Mouse (Mus musculus): ENCODE results near the gene Ube2c. TPM values are rescaled to one million over a fixed set of nuclear protein-coding genes. Genes with fewer than 3 reads are reported as not detected.
A peak's percentile ranks its signal among the peaks of the same experiment; 100 is the strongest.

Ube2c gene
- polyA plus RNA-seq, 1 experiment: 91.2 TPM

DNA sequence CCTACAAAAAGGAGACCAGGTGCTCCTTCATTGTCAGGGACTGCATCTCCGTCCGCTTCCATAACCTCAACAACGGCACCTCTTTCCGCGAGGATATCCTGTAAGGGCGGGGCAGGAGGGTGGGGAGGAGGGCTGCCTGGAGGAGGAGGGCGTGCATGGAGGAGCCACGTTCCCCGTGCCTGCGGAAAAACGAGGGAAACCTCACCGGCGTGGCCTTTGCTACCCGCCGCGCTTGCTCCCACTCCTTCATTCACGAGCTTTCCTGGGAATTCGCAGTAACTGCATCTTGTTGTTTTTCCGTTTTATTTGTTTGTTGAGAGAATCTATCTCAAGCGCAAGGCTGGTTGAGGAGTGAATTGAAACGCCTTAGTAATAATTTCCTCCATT lies 35.6 kb downstream of the Ube2c start:
- peaks cover 12% of the 10 kb centered on the region for H3K36me3 ChIP-seq (ENCODE audit: control insufficient read depth, insufficient read depth, low read length)
- peaks cover 10% of the 10 kb centered on the region; the same call in 1 of the 2 replicates for H3K4me1 ChIP-seq (ENCODE audit: control insufficient read depth, insufficient read depth, insufficient read length, low read length)
- under 1% methylated on average over 21 of the region's 21 CpGs for WGBS
- H3K4me3 ChIP-seq (ENCODE audit: low read depth, low read length): peak overlapping the region; percentile 72
- no peaks in the 10 kb centered on the region for H3K27me3 ChIP-seq (ENCODE audit: control insufficient read depth, insufficient read depth, low read length)
- H3K27ac ChIP-seq (ENCODE audit: insufficient read depth, low read depth, low read length): peak overlapping the region; percentile 88
- TF ChIP-seq POLR2A (IDR thresholded peaks at IDR 0.05; ENCODE audit: low read depth, low read length) (no peak), CTCF (IDR thresholded peaks at IDR 0.05; ENCODE audit: extremely low read depth, insufficient read length, insufficient replicate concordance, low read depth, low read length) (no peak)

DNA sequence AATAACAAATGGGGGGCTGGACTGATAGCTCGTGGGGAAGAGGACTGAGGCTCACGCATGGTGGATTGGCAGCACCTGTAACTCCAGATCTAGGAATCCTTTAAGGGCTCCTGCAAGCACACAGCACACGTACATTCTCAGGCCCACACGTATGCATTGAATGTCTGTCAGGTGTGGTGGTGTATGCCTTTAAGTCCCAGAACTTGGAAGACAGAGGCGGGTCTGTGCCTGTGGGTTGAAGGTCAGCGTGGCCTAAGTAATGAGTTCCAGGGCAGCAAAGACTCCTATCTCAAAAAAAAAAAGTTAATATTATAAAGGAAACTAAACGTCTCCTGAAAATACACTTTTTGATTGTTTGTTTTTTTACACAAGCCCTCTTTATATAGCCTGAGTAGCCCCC lies 36.9 kb downstream of the Ube2c start:
- 32% methylated on average over 7 of the region's 7 CpGs for WGBS
- Histone ChIP-seq H3K4me1 (ENCODE audit: control insufficient read depth, insufficient read depth, insufficient read length, low read length) (peaks cover 10% of the 10 kb centered on the region; the same call in 1 of the 2 replicates), H3K27me3 (ENCODE audit: control insufficient read depth, insufficient read depth, low read length) (no peaks in the 10 kb centered on the region), H3K27ac (ENCODE audit: insufficient read depth, low read depth, low read length) (peak overlapping the region; percentile 5; the same call in 1 of the 2 replicates), H3K4me3 (ENCODE audit: low read depth, low read length) (0 out of 2 replicates have a peak overlapping the region, but pooled peaks have one; percentile 1), H3K36me3 (ENCODE audit: control insufficient read depth, insufficient read depth, low read length) (peaks cover 5% of the 10 kb centered on the region)
- TF ChIP-seq POLR2A (IDR thresholded peaks at IDR 0.05; ENCODE audit: low read depth, low read length): no peak

DNA sequence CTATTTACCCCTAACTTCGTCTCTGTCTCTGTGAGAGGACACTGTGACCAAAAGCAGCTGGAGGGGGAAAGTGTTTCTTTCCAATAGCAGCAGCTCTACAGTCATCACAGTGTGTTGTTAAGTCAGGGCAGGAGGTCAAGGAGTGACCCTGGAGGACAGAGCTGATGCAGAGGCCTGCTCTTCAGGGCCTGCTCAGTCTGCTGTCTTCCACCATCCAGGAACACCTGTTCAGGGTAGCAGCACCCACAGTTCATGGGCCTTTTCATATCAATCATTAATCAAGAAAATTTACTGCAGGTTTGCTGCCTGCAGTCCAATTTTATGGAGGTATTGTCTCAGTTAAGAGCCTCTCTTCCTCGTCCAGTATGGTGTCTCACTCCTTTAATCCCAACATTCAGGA lies 43.9 kb downstream of the Ube2c start:
- H3K4me3 ChIP-seq (ENCODE audit: low read depth, low read length): no peak overlapping the region
- H3K36me3 ChIP-seq (ENCODE audit: control insufficient read depth, insufficient read depth, low read length): peaks cover 4% of the 10 kb centered on the region
- H3K27ac ChIP-seq (ENCODE audit: insufficient read depth, low read depth, low read length): peak overlapping the region; percentile 29
- TF ChIP-seq CTCF (IDR thresholded peaks at IDR 0.05; ENCODE audit: extremely low read depth, insufficient read length, insufficient replicate concordance, low read depth, low read length) (no peak), POLR2A (IDR thresholded peaks at IDR 0.05; ENCODE audit: low read depth, low read length) (no peak)
- peaks cover 8% of the 10 kb centered on the region; the same call in 1 of the 2 replicates for H3K4me1 ChIP-seq (ENCODE audit: control insufficient read depth, insufficient read depth, insufficient read length, low read length)
- WGBS: 31% methylated on average over 2 of the region's 2 CpGs
- H3K27me3 ChIP-seq (ENCODE audit: control insufficient read depth, insufficient read depth, low read length): no peaks in the 10 kb centered on the region

DNA sequence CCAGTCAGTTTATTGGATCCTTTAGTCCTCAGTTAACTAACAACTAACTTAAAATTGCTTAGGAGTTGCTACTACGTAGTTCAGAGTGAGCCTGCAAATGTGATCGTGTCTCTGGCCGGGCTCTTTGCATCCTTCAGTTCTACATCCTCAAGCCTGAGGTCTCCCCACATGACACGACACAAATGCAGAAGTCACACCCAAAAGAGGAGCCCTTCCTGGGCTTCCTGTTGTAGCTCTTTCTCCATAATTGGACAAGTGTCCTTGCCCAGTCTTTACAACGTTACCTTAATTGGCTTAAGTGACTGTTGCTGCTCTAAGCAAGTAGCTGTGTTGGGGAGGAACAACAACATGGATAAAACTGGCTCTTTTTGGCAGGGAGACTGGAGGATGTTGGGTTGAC lies 45.6 kb downstream of the Ube2c start:
- peaks cover 8% of the 10 kb centered on the region for H3K36me3 ChIP-seq (ENCODE audit: control insufficient read depth, insufficient read depth, low read length)
- no peak overlapping the region for H3K27ac ChIP-seq (ENCODE audit: insufficient read depth, low read depth, low read length)
- TF ChIP-seq POLR2A (IDR thresholded peaks at IDR 0.05; ENCODE audit: low read depth, low read length): no peak
- TF ChIP-seq CTCF (IDR thresholded peaks at IDR 0.05; ENCODE audit: extremely low read depth, insufficient read length, insufficient replicate concordance, low read depth, low read length): no peak
- no peaks in the 10 kb centered on the region for H3K27me3 ChIP-seq (ENCODE audit: control insufficient read depth, insufficient read depth, low read length)
- no peak overlapping the region for H3K4me3 ChIP-seq (ENCODE audit: low read depth, low read length)
- 83% methylated on average over 5 of the region's 5 CpGs for WGBS
- peaks cover 8% of the 10 kb centered on the region; the same call in 1 of the 2 replicates for H3K4me1 ChIP-seq (ENCODE audit: control insufficient read depth, insufficient read depth, insufficient read length, low read length)

DNA sequence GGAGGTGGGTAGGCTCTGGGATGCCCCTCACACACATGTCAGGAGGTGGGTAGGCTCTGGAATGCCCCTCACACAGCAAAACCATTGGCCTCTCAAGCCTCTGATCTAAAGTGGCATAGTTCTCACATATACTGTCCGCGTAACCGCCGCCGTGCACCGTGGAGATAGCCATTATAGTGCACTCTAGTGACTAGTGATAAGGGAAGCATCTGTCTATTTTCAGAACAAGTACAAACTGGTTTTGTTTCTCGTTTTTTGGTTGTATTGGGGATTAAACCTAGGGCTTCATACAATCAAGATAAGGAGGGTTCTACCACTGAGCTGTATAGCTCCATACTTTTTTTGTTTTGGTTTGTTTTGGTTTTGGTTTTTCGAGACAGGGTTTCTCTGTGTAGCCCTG lies 46.1 kb downstream of the Ube2c start:
- no peaks in the 10 kb centered on the region for H3K27me3 ChIP-seq (ENCODE audit: control insufficient read depth, insufficient read depth, low read length)
- H3K4me1 ChIP-seq (ENCODE audit: control insufficient read depth, insufficient read depth, insufficient read length, low read length): peaks cover 8% of the 10 kb centered on the region; the same call in 1 of the 2 replicates
- H3K4me3 ChIP-seq (ENCODE audit: low read depth, low read length): no peak overlapping the region
- TF ChIP-seq POLR2A (IDR thresholded peaks at IDR 0.05; ENCODE audit: low read depth, low read length) (no peak), CTCF (IDR thresholded peaks at IDR 0.05; ENCODE audit: extremely low read depth, insufficient read length, insufficient replicate concordance, low read depth, low read length) (no peak)
- 89% methylated on average over 8 of the region's 8 CpGs for WGBS
- H3K27ac ChIP-seq (ENCODE audit: insufficient read depth, low read depth, low read length): no peak overlapping the region
- H3K36me3 ChIP-seq (ENCODE audit: control insufficient read depth, insufficient read depth, low read length): peaks cover 11% of the 10 kb centered on the region

DNA sequence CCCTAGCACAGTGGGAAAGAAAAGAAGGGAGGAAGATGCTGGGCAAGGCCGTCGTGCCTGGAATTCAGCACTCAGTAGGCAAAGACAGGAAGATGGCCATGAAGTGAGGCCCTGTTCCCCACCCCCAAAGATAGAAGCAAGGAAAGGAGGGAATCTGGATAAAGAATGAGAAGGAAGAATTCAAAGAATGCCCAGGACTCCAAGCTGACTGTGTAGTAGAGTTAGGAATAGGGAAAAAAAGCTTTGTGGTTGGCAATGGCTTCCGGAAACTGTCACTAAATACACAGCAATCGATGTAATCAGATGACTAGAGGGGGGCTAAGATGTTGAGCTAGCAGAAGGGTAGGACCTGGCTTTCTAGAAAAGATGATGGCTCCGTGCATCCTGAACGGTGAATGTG lies 47.5 kb downstream of the Ube2c start:
- no peaks in the 10 kb centered on the region for H3K27me3 ChIP-seq (ENCODE audit: control insufficient read depth, insufficient read depth, low read length)
- H3K4me3 ChIP-seq (ENCODE audit: low read depth, low read length): no peak overlapping the region
- H3K4me1 ChIP-seq (ENCODE audit: control insufficient read depth, insufficient read depth, insufficient read length, low read length): peaks cover 8% of the 10 kb centered on the region; the same call in 1 of the 2 replicates
- WGBS: 85% methylated on average over 6 of the region's 6 CpGs
- no peak overlapping the region for H3K27ac ChIP-seq (ENCODE audit: insufficient read depth, low read depth, low read length)
- peaks cover 18% of the 10 kb centered on the region for H3K36me3 ChIP-seq (ENCODE audit: control insufficient read depth, insufficient read depth, low read length)
- TF ChIP-seq POLR2A (IDR thresholded peaks at IDR 0.05; ENCODE audit: low read depth, low read length): no peak
- TF ChIP-seq CTCF (IDR thresholded peaks at IDR 0.05; ENCODE audit: extremely low read depth, insufficient read length, insufficient replicate concordance, low read depth, low read length): no peak

DNA sequence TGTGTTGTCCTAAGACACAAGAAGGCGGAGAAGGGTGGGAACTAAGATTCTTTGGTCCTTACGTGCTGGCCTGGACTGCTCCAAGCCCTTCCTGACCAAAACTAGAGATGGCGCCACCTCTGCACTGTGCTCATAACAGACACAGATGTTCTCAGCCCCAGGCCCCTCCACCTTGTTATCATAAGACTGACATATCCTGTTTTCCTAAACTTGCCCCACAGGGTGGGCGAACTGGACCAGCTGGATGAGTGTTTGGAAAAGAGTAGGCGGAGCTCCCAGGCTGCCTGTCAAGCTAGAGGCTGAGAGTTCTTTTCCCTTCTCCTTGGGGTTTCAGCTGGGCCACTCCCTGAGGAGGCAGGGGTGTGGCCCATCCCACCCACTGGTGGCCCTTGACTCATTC lies 48.0 kb downstream of the Ube2c start:
- no peak for TF ChIP-seq POLR2A (IDR thresholded peaks at IDR 0.05; ENCODE audit: low read depth, low read length)
- Histone ChIP-seq H3K27ac (ENCODE audit: insufficient read depth, low read depth, low read length) (no peak overlapping the region), H3K36me3 (ENCODE audit: control insufficient read depth, insufficient read depth, low read length) (peaks cover 17% of the 10 kb centered on the region), H3K4me1 (ENCODE audit: control insufficient read depth, insufficient read depth, insufficient read length, low read length) (peaks cover 7% of the 10 kb centered on the region; the same call in 1 of the 2 replicates), H3K27me3 (ENCODE audit: control insufficient read depth, insufficient read depth, low read length) (no peaks in the 10 kb centered on the region), H3K4me3 (ENCODE audit: low read depth, low read length) (no peak overlapping the region)
- 79% methylated on average over 5 of the region's 5 CpGs for WGBS

DNA sequence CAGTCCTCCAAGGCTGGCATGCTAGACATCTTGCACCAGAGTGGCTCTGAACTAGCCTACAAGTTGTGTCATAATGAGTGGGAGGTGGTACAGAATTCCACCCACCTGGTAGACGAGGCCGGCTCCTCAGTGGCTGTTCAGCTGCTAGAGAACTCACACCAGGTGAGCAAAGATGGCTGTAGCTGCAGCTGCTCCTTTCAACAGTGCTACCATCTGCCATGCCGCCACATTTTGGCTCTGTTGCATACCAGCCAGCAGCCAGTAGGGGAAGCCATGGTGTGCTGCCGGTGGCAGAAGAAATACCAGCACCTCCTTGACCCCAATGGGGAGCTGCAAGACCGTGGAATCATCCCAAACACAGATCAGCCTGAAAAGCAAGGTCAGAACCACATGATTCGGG lies 51.4 kb downstream of the Ube2c start:
- WGBS: 89% methylated on average over 6 of the region's 6 CpGs
- TF ChIP-seq CTCF (IDR thresholded peaks at IDR 0.05; ENCODE audit: extremely low read depth, insufficient read length, insufficient replicate concordance, low read depth, low read length): no peak
- no peak for TF ChIP-seq POLR2A (IDR thresholded peaks at IDR 0.05; ENCODE audit: low read depth, low read length)
- H3K36me3 ChIP-seq (ENCODE audit: control insufficient read depth, insufficient read depth, low read length): peaks cover 27% of the 10 kb centered on the region
- no peak overlapping the region for H3K4me3 ChIP-seq (ENCODE audit: low read depth, low read length)
- peaks cover 5% of the 10 kb centered on the region for H3K4me1 ChIP-seq (ENCODE audit: control insufficient read depth, insufficient read depth, insufficient read length, low read length)
- no peaks in the 10 kb centered on the region for H3K27me3 ChIP-seq (ENCODE audit: control insufficient read depth, insufficient read depth, low read length)
- no peak overlapping the region for H3K27ac ChIP-seq (ENCODE audit: insufficient read depth, low read depth, low read length)

Data from small intestine, adult 2 months (tissue).